Mouse (Mus musculus) CD4-positive, CD25-positive, alpha-beta regulatory T cell, adult 2 months (primary cell): ENCODE results near the gene BC067074.
"Not testable (repeated sequence)": the region's sequence is repeated elsewhere in the genome, so short reads cannot be mapped to it uniquely, and the experiment has no call there.

Source experiments
- DNase-seq: peaks from one replicate; pipeline ENCODE4 v3.0.0-alpha.2; 2012; ENCODE audit warnings: low read depth, low spot score

BC067074 gene

GRCm38 (mm10) chr13:113374084-113374405, 81.1 kb downstream of the BC067074 start:
- DNase-seq, result no peak

GRCm38 (mm10) chr13:113377631-113378030, 84.7 kb downstream of the BC067074 start:
- no peak for DNase-seq

GRCm38 (mm10) chr13:113378980-113379410, 86.0 kb downstream of the BC067074 start:
- no peak for DNase-seq

GRCm38 (mm10) chr13:113379766-113380309, 86.9 kb downstream of the BC067074 start:
- no peak for DNase-seq

GRCm38 (mm10) chr13:113381710-113382109, 88.8 kb downstream of the BC067074 start:
- no peak for DNase-seq

GRCm38 (mm10) chr13:113382201-113382600, 89.2 kb downstream of the BC067074 start:
- DNase-seq, result no peak

- not testable (repeated sequence) for DNase-seq
These were observed 89.8 kb downstream of the BC067074 start for GRCm38 (mm10) chr13:113382770-113383169.

- no peak for DNase-seq
These were observed 100.4 kb downstream of the BC067074 start for GRCm38 (mm10) chr13:113393386-113393785.

GRCm38 (mm10) chr13:113394591-113394990, 101.6 kb downstream of the BC067074 start:
- no peak for DNase-seq

GRCm38 (mm10) chr13:113397006-113397520, 104.1 kb downstream of the BC067074 start:
- no peak for DNase-seq

GRCm38 (mm10) chr13:113401373-113402010, 108.5 kb downstream of the BC067074 start:
- no peak for DNase-seq

- no peak for DNase-seq
These were observed 110.7 kb downstream of the BC067074 start for GRCm38 (mm10) chr13:113403706-113404105.

- no peak for DNase-seq
These were observed 111.2 kb downstream of the BC067074 start for GRCm38 (mm10) chr13:113404172-113404571.

- DNase-seq, result no peak
These were observed 117.0 kb downstream of the BC067074 start for GRCm38 (mm10) chr13:113409941-113410340.

- DNase-seq, result no peak
These were observed 122.6 kb downstream of the BC067074 start for GRCm38 (mm10) chr13:113415527-113415926.

GRCm38 (mm10) chr13:113416986-113417385, 124.0 kb downstream of the BC067074 start:
- DNase-seq, result no peak

- DNase-seq, result peak; percentile 5
These were observed 125.0 kb downstream of the BC067074 start for GRCm38 (mm10) chr13:113417757-113418483.

GRCm38 (mm10) chr13:113418632-113419031, 125.7 kb downstream of the BC067074 start:
- no peak for DNase-seq

- DNase-seq, result no peak
These were observed 128.5 kb downstream of the BC067074 start for GRCm38 (mm10) chr13:113421472-113421871.

GRCm38 (mm10) chr13:113423825-113424224, 130.9 kb downstream of the BC067074 start:
- DNase-seq, result no peak

GRCm38 (mm10) chr13:113425907-113426306, 132.9 kb downstream of the BC067074 start:
- DNase-seq, result no peak
